Mouse (Mus musculus) urinary bladder, postnatal 25 days (tissue): ENCODE results near the gene Egfl7.
A peak's percentile ranks its signal among the peaks of the same experiment; 100 is the strongest.

Experiments used
- DNase-seq: peaks from one replicate; pipeline ENCODE4 v3.0.0; 2022; ENCODE audit warnings: low spot score

Gene Egfl7

GRCm38 (mm10) chr2:26594461-26594933 is 14.7 kb downstream of the Egfl7 start:
- DNase-seq: no peak

- DNase-seq: no peak
Measured at GRCm38 (mm10) chr2:26594934-26595724, 15.3 kb downstream of the Egfl7 start.

- DNase-seq: no peak
Measured at GRCm38 (mm10) chr2:26595725-26596435, 16.1 kb downstream of the Egfl7 start.

- DNase-seq: no peak
Measured at GRCm38 (mm10) chr2:26596898-26597297, 17.1 kb downstream of the Egfl7 start.

GRCm38 (mm10) chr2:26597810-26598209 is 18.0 kb downstream of the Egfl7 start:
- DNase-seq: no peak

GRCm38 (mm10) chr2:26598462-26598861 is 18.6 kb downstream of the Egfl7 start:
- no peak for DNase-seq

- DNase-seq: no peak
Measured at GRCm38 (mm10) chr2:26599965-26600364, 20.2 kb downstream of the Egfl7 start.

- no peak for DNase-seq
Measured at GRCm38 (mm10) chr2:26600664-26601063, 20.9 kb downstream of the Egfl7 start.

GRCm38 (mm10) chr2:26601595-26601994 is 21.8 kb downstream of the Egfl7 start:
- DNase-seq: no peak

- no peak for DNase-seq
Measured at GRCm38 (mm10) chr2:26602631-26603030, 22.8 kb downstream of the Egfl7 start.

- DNase-seq: no peak
Measured at GRCm38 (mm10) chr2:26603159-26603558, 23.3 kb downstream of the Egfl7 start.

GRCm38 (mm10) chr2:26603720-26604671 is 24.2 kb downstream of the Egfl7 start, which contains the start of gene Agpat2:
Gene Agpat2 (minus strand): TSS chr2:26604417.
- DNase-seq: peak; percentile 75

GRCm38 (mm10) chr2:26605331-26605730 is 25.5 kb downstream of the Egfl7 start:
- DNase-seq: no peak

GRCm38 (mm10) chr2:26606579-26606978 is 26.8 kb downstream of the Egfl7 start:
- DNase-seq: no peak

- DNase-seq: no peak
Measured at GRCm38 (mm10) chr2:26607056-26607910, 27.5 kb downstream of the Egfl7 start.

- no peak for DNase-seq
Measured at GRCm38 (mm10) chr2:26608781-26609180, 29.0 kb downstream of the Egfl7 start.

- DNase-seq: no peak
Measured at GRCm38 (mm10) chr2:26609261-26609661, 29.4 kb downstream of the Egfl7 start.

- DNase-seq: no peak
Measured at GRCm38 (mm10) chr2:26610526-26610925, 30.7 kb downstream of the Egfl7 start.

- DNase-seq: no peak
Measured at GRCm38 (mm10) chr2:26611054-26611453, 31.2 kb downstream of the Egfl7 start.

GRCm38 (mm10) chr2:26611896-26612295 is 32.1 kb downstream of the Egfl7 start:
- no peak for DNase-seq

- no peak for DNase-seq
Measured at GRCm38 (mm10) chr2:26614903-26615302, 35.1 kb downstream of the Egfl7 start.
